Mouse (Mus musculus) liver, adult 2 months (tissue): Measurements from ENCODE around the gene Nfkbie. TPM values are rescaled to one million over a fixed set of nuclear protein-coding genes. Genes with fewer than 3 reads are reported as not detected.

Experiments used
- DNase-seq: peaks from one replicate; pipeline ENCODE4 v3.0.0-alpha.2; 2011; ENCODE audit warnings: low read depth, low spot score; ENCODE audit errors: extremely low read depth
- H3K27ac ChIP-seq: fragments of 200-500 bp; replicated peaks from 2 replicates; pipeline ENCODE4 v1.5.1; 2012; ENCODE audit warnings: low read depth, mild to moderate bottlenecking, control low read depth, inconsistent platforms, low read length; ENCODE audit not compliant: insufficient read depth
- H3K27me3 ChIP-seq: fragments of 200-500 bp; 2 replicates; pipeline ENCODE4 v1.6.1; 2012; ENCODE audit warnings: mild to moderate bottlenecking, moderate library complexity, low read length, inconsistent platforms; ENCODE audit not compliant: control insufficient read depth, insufficient read depth
- H3K36me3 ChIP-seq: fragments of 200-500 bp; 2 replicates; pipeline ENCODE4 v1.6.1; 2012; ENCODE audit warnings: low read length, inconsistent platforms; ENCODE audit not compliant: control insufficient read depth, insufficient read depth
- H3K4me1 ChIP-seq: fragments of 200-500 bp; 2 replicates; pipeline ENCODE4 v1.6.1; 2011; ENCODE audit warnings: low read length; ENCODE audit not compliant: control insufficient read depth, insufficient read depth
- H3K4me3 ChIP-seq: fragments of 200-500 bp; 2 replicates; pipeline ENCODE4 v1.5.1; 2011; ENCODE audit warnings: low read depth, mild to moderate bottlenecking, control low read depth, low read length, moderate library complexity; ENCODE audit not compliant: insufficient read depth
- H3K79me2 ChIP-seq: fragments of 200-500 bp; 2 replicates; pipeline ENCODE4 v1.6.1; 2012; ENCODE audit warnings: inconsistent platforms, mild to moderate bottlenecking, low read length, moderate library complexity; ENCODE audit not compliant: control insufficient read depth, insufficient read depth
- H3K9ac ChIP-seq: fragments of 200-500 bp; 2 replicates; pipeline ENCODE4 v1.6.1; 2012; ENCODE audit warnings: low read depth, mild to moderate bottlenecking, control low read depth, inconsistent platforms, low read length
- CTCF ChIP-seq: fragments of 200-500 bp; IDR thresholded peaks from 2 replicates; pipeline ENCODE4 v1.5.1; 2011; ENCODE audit warnings: low read depth, low read length, control low read depth
- POLR2A ChIP-seq: fragments of 200-500 bp; IDR thresholded peaks from 2 replicates; pipeline ENCODE4 v1.6.1; 2011; ENCODE audit warnings: low read length, control low read depth; ENCODE audit not compliant: insufficient read depth; ENCODE audit errors: extremely low read depth
- WGBS: fragments of 180-500 bp; shearing (Covaris S2); methylation state at CpG from one replicate; pipeline ENCODE4 v1.1.7; 2018; 5-methylcytosine and 5-hydroxymethylcytosine counted together
- polyA plus RNA-seq: library from polyadenylated mRNA; depleted of rRNA; stranded (reverse); fragments of >200 nt; gene quantifications from 2 replicates; pipeline ENCODE4 v1.2.3, GENCODE M21; 2012; rRNA removed
- total RNA-seq: library from RNA; depleted of rRNA; stranded (reverse); fragments of >200 nt; gene quantifications from 2 replicates; pipeline ENCODE4 v1.2.3, GENCODE M21; 2014; rRNA removed

Gene Nfkbie
- total and polyA plus RNA-seq, 2 experiments: 1.6 to 3.0 TPM

DNA sequence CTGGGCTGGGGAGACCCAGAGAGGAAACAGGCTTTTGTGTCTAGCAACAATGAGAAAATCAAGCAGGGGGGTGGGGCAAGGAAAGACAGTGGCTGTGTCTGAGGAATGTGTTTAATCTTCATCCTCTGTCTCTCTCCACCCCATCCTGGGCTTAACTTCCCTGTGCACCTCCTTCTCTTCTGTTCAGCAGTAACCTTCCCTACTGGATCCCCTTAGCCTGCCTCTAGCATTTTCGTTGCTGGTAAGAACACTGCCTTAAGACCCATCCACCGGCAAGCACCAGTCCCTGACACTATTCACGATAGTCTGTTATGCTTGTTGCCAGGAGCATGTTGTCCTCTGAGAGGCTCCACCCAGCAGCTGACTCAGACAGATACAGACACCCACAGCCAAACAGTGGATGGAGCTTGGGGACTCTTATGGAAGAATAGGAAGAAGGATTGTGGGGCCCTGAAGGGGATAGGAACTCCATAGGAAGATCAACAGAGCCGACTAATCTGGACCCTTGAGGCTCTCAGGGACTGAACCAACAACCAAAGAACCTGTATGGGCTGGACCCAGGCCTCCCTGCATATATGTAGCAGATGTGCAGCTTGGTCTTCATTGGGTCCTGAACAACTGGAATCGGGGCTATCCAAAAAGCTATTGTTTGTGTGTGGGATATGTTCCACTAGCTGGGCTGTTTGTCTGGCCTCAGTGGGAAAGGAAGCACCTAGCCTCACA, 54.8 kb downstream of the Nfkbie start:
- no peaks in the 10 kb centered on the region for H3K36me3 ChIP-seq
- WGBS: 50% methylated on average over 5 of the region's 5 CpGs
- DNase-seq: no peak
- H3K79me2 ChIP-seq: no peaks in the 10 kb centered on the region
- H3K4me1 ChIP-seq: peaks cover 4% of the 10 kb centered on the region
- H3K27ac ChIP-seq: 0 out of 2 replicates have a peak overlapping the region, but pooled peaks have one; percentile 2
- no peak overlapping the region for H3K9ac ChIP-seq
- H3K4me3 ChIP-seq: no peak overlapping the region
- H3K27me3 ChIP-seq: no peaks in the 10 kb centered on the region
- no peak for TF ChIP-seq POLR2A
- TF ChIP-seq CTCF: no peak

DNA sequence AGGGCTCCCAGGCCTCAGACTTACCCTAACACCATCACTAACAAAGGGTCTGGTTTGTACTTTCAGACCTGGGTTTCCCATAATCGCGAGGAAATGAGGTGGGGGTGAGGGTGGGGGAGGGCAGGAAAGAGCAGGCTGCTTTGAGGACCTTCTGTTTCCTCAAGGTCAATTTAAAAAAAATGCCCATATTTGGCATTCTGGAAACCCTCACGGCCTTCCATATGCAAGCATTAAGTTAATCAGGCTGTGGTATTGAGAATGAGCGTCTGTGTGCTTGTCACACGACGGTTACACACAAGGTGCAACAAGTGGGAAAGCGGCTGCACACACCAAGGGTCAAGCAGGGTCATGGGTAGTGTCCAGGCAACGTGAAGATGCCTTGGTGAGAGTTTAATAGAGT, 56.5 kb downstream of the Nfkbie start:
- H3K4me1 ChIP-seq: peaks cover 4% of the 10 kb centered on the region

More for the DNA sequence above, 56.5 kb downstream of the Nfkbie start:
- 80% methylated on average over 8 of the region's 8 CpGs for WGBS
- DNase-seq: no peak
- no peaks in the 10 kb centered on the region for H3K27me3 ChIP-seq
- 0 out of 2 replicates have a peak overlapping the region, but pooled peaks have one; percentile 2 for H3K27ac ChIP-seq
- H3K4me3 ChIP-seq: no peak overlapping the region
- no peaks in the 10 kb centered on the region for H3K79me2 ChIP-seq
- no peaks in the 10 kb centered on the region for H3K36me3 ChIP-seq
- no peak overlapping the region for H3K9ac ChIP-seq
- TF ChIP-seq POLR2A: no peak
- TF ChIP-seq CTCF: no peak

Other genes with a start within 250 kb of the Nfkbie start
- 14.8 and 15.5 TPM in 2 replicates for gene Cdc5l, start 122.0 kb upstream of the Nfkbie start, total RNA-seq
- gene Cdc5l, start 122.0 kb upstream of the Nfkbie start, polyA plus RNA-seq: 2.6 and 3.5 TPM in 2 replicates
- gene Spats1, start 80.3 kb upstream of the Nfkbie start, total RNA-seq: not detected in 2 replicates
- gene Spats1, start 80.3 kb upstream of the Nfkbie start, polyA plus RNA-seq: not detected in 2 replicates
- gene Aars2, start 48.9 kb upstream of the Nfkbie start, total RNA-seq: 10.6 and 11.6 TPM in 2 replicates
- gene Aars2, start 48.9 kb upstream of the Nfkbie start, polyA plus RNA-seq: 18.9 and 21.4 TPM in 2 replicates
- not detected in 2 replicates for gene Tcte1, start 32.3 kb upstream of the Nfkbie start, total RNA-seq
- not detected in 2 replicates for gene Tcte1, start 32.3 kb upstream of the Nfkbie start, polyA plus RNA-seq
- gene Tmem151b, start 6.0 kb upstream of the Nfkbie start, total RNA-seq: under 0.01 TPM in 1 of 2 replicates, not detected in the other
- gene Tmem151b, start 6.0 kb upstream of the Nfkbie start, polyA plus RNA-seq: 0.01 TPM in 1 of 2 replicates, not detected in the other
- gene Slc35b2, start 8.2 kb downstream of the Nfkbie start, total RNA-seq: 43.0 and 45.9 TPM in 2 replicates
- 69.7 and 73.0 TPM in 2 replicates for gene Slc35b2, start 8.2 kb downstream of the Nfkbie start, polyA plus RNA-seq
- gene Hsp90ab1, start 17.6 kb downstream of the Nfkbie start, total RNA-seq: 248 and 362 TPM in 2 replicates
- gene Hsp90ab1, start 17.6 kb downstream of the Nfkbie start, polyA plus RNA-seq: 226 and 272 TPM in 2 replicates
- gene Slc29a1, start 43.9 kb downstream of the Nfkbie start, total RNA-seq: 220 and 240 TPM in 2 replicates
- 618 and 693 TPM in 2 replicates for gene Slc29a1, start 43.9 kb downstream of the Nfkbie start, polyA plus RNA-seq
- not detected in 2 replicates for gene Mymx, start 46.4 kb downstream of the Nfkbie start, total RNA-seq
- gene Mymx, start 46.4 kb downstream of the Nfkbie start, polyA plus RNA-seq: not detected in 2 replicates
- 0.13 TPM in 1 of 2 replicates, not detected in the other for gene Capn11, start 103.6 kb downstream of the Nfkbie start, total RNA-seq
- 0.02 TPM in 1 of 2 replicates, not detected in the other for gene Capn11, start 103.6 kb downstream of the Nfkbie start, polyA plus RNA-seq
- gene Mrpl14, start 130.6 kb downstream of the Nfkbie start, total RNA-seq: 86.3 and 111 TPM in 2 replicates
- gene Mrpl14, start 130.6 kb downstream of the Nfkbie start, polyA plus RNA-seq: 224 and 259 TPM in 2 replicates
- 23.0 and 35.4 TPM in 2 replicates for gene Tmem63b, start 131.2 kb downstream of the Nfkbie start, total RNA-seq
- 98.6 and 99.2 TPM in 2 replicates for gene Tmem63b, start 131.2 kb downstream of the Nfkbie start, polyA plus RNA-seq
- gene 1600014C23Rik, start 178.1 kb downstream of the Nfkbie start, total RNA-seq: not detected in 2 replicates
- not detected in 2 replicates for gene 1600014C23Rik, start 178.1 kb downstream of the Nfkbie start, polyA plus RNA-seq